Mouse (Mus musculus): Measurements from ENCODE around the gene Myo9a. TPM values are rescaled to one million over a fixed set of nuclear protein-coding genes. Genes with fewer than 3 reads are reported as not detected.

Myo9a gene
- 0.08 and 0.37 TPM in 2 replicates for polyA plus RNA-seq (2012; rRNA removed)

GRCm38 (mm10) chr9:59750267-59751065 lies at the start of gene Myo9a, which contains the start of gene Senp8:
Gene Myo9a, plus strand, starts transcription at chr9:59750896.
Gene Senp8, minus strand, starts transcription at chr9:59750710.
- no peaks in the 10 kb centered on the region for H3K27me3 ChIP-seq (ENCODE audit: control insufficient read depth, insufficient read depth, low read length)
- under 1% methylated on average over 59 of the region's 59 CpGs for WGBS
- H3K4me1 ChIP-seq (ENCODE audit: control insufficient read depth, insufficient read depth, insufficient read length, low read length): peaks cover 5% of the 10 kb centered on the region; the same call in 1 of the 2 replicates
- H3K27ac ChIP-seq (ENCODE audit: insufficient read depth, low read depth, low read length): peak within 1 kb of the TSS; percentile 89
- no peaks in the 10 kb centered on the region for H3K36me3 ChIP-seq (ENCODE audit: control insufficient read depth, insufficient read depth, low read length)
- H3K4me3 ChIP-seq (ENCODE audit: low read depth, low read length): peak within 1 kb of the TSS; percentile 92
- TF ChIP-seq POLR2A (IDR thresholded peaks at IDR 0.05; ENCODE audit: low read depth, low read length) (peak; percentile 63; the same call in 1 of the 2 replicates), CTCF (IDR thresholded peaks at IDR 0.05; ENCODE audit: extremely low read depth, insufficient read length, insufficient replicate concordance, low read depth, low read length) (no peak)

- Histone ChIP-seq H3K27me3 (ENCODE audit: control insufficient read depth, insufficient read depth, low read length) (no peaks in the 10 kb centered on the region), H3K27ac (ENCODE audit: insufficient read depth, low read depth, low read length) (no peak overlapping the region), H3K4me3 (ENCODE audit: low read depth, low read length) (no peak overlapping the region), H3K36me3 (ENCODE audit: control insufficient read depth, insufficient read depth, low read length) (no peaks in the 10 kb centered on the region), H3K4me1 (ENCODE audit: control insufficient read depth, insufficient read depth, insufficient read length, low read length) (peaks cover 31% of the 10 kb centered on the region; the same call in 1 of the 2 replicates)
- 79% methylated on average over 7 of the region's 7 CpGs for WGBS
- no peak for TF ChIP-seq CTCF (IDR thresholded peaks at IDR 0.05; ENCODE audit: extremely low read depth, insufficient read length, insufficient replicate concordance, low read depth, low read length)
Observed at GRCm38 (mm10) chr9:59701094-59701493, 49.6 kb upstream of the Myo9a start.

GRCm38 (mm10) chr9:59703099-59703498 lies 47.6 kb upstream of the Myo9a start:
- TF ChIP-seq POLR2A (IDR thresholded peaks at IDR 0.05; ENCODE audit: low read depth, low read length): no peak
- Histone ChIP-seq H3K4me3 (ENCODE audit: low read depth, low read length) (no peak overlapping the region), H3K27me3 (ENCODE audit: control insufficient read depth, insufficient read depth, low read length) (no peaks in the 10 kb centered on the region), H3K36me3 (ENCODE audit: control insufficient read depth, insufficient read depth, low read length) (no peaks in the 10 kb centered on the region), H3K4me1 (ENCODE audit: control insufficient read depth, insufficient read depth, insufficient read length, low read length) (peaks cover 43% of the 10 kb centered on the region; the same call in 1 of the 2 replicates), H3K27ac (ENCODE audit: insufficient read depth, low read depth, low read length) (peak overlapping the region; percentile 72)
- 34% methylated on average over 6 of the region's 6 CpGs for WGBS

GRCm38 (mm10) chr9:59706850-59707825 lies 43.6 kb upstream of the Myo9a start:
- peaks cover 33% of the 10 kb centered on the region; the same call in 1 of the 2 replicates for H3K4me1 ChIP-seq (ENCODE audit: control insufficient read depth, insufficient read depth, insufficient read length, low read length)
- no peaks in the 10 kb centered on the region for H3K36me3 ChIP-seq (ENCODE audit: control insufficient read depth, insufficient read depth, low read length)
- H3K4me3 ChIP-seq (ENCODE audit: low read depth, low read length): no peak overlapping the region
- peak overlapping the region; percentile 92 for H3K27ac ChIP-seq (ENCODE audit: insufficient read depth, low read depth, low read length)
- TF ChIP-seq CTCF (IDR thresholded peaks at IDR 0.05; ENCODE audit: extremely low read depth, insufficient read length, insufficient replicate concordance, low read depth, low read length) (no peak), POLR2A (IDR thresholded peaks at IDR 0.05; ENCODE audit: low read depth, low read length) (no peak)
- H3K27me3 ChIP-seq (ENCODE audit: control insufficient read depth, insufficient read depth, low read length): no peaks in the 10 kb centered on the region
- WGBS: 26% methylated on average over 10 of the region's 10 CpGs

GRCm38 (mm10) chr9:59709225-59709624 lies 41.5 kb upstream of the Myo9a start:
- H3K36me3 ChIP-seq (ENCODE audit: control insufficient read depth, insufficient read depth, low read length): no peaks in the 10 kb centered on the region
- no peak overlapping the region for H3K27ac ChIP-seq (ENCODE audit: insufficient read depth, low read depth, low read length)
- no peaks in the 10 kb centered on the region for H3K27me3 ChIP-seq (ENCODE audit: control insufficient read depth, insufficient read depth, low read length)
- no peak for TF ChIP-seq POLR2A (IDR thresholded peaks at IDR 0.05; ENCODE audit: low read depth, low read length)
- no peak overlapping the region for H3K4me3 ChIP-seq (ENCODE audit: low read depth, low read length)
- 55% methylated on average over 3 of the region's 3 CpGs for WGBS
- peaks cover 22% of the 10 kb centered on the region; the same call in 1 of the 2 replicates for H3K4me1 ChIP-seq (ENCODE audit: control insufficient read depth, insufficient read depth, insufficient read length, low read length)

- Histone ChIP-seq H3K27ac (ENCODE audit: insufficient read depth, low read depth, low read length) (peak overlapping the region; percentile 26), H3K36me3 (ENCODE audit: control insufficient read depth, insufficient read depth, low read length) (no peaks in the 10 kb centered on the region), H3K4me3 (ENCODE audit: low read depth, low read length) (no peak overlapping the region), H3K27me3 (ENCODE audit: control insufficient read depth, insufficient read depth, low read length) (no peaks in the 10 kb centered on the region), H3K4me1 (ENCODE audit: control insufficient read depth, insufficient read depth, insufficient read length, low read length) (peaks cover 15% of the 10 kb centered on the region; the same call in 1 of the 2 replicates)
- WGBS: 18% methylated on average over 7 of the region's 7 CpGs
- TF ChIP-seq POLR2A (IDR thresholded peaks at IDR 0.05; ENCODE audit: low read depth, low read length) (no peak), CTCF (IDR thresholded peaks at IDR 0.05; ENCODE audit: extremely low read depth, insufficient read length, insufficient replicate concordance, low read depth, low read length) (no peak)
Observed at GRCm38 (mm10) chr9:59716275-59716898, 34.3 kb upstream of the Myo9a start.

Data from small intestine, adult 2 months (tissue).